Mouse (Mus musculus) layer of hippocampus, postnatal 14 days (tissue): Measurements from ENCODE around the gene Rnf220. TPM values are rescaled to one million over a fixed set of nuclear protein-coding genes. Genes with fewer than 3 reads are reported as not detected.
"Not testable (repeated sequence)": the region's sequence is repeated elsewhere in the genome, so short reads cannot be mapped to it uniquely, and the experiment has no call there.

Source experiments
- DNase-seq, 2 experiments: peaks; one replicate each; pipeline ENCODE4 v3.0.0; 2021 to 2022; ENCODE audit warnings: low spot score in 2 of 2, mixed read lengths in 1 of 2
- total RNA-seq, 2 experiments: library from RNA; stranded (reverse); gene quantifications; 2 replicates each; pipeline ENCODE4 v1.2.3; 2021

Rnf220 gene
- total RNA-seq, 2 experiments from 2014 or later: 140 to 146 TPM

- peak in 1 of 2 experiments; percentile 38 for DNase-seq
Observed at GRCm38 (mm10) chr4:117278381-117279252, 218.2 kb downstream of the Rnf220 start.

GRCm38 (mm10) chr4:117277687-117278086 is 219.2 kb downstream of the Rnf220 start:
- no peak for DNase-seq

GRCm38 (mm10) chr4:117277021-117277420 is 219.8 kb downstream of the Rnf220 start:
- peak in 1 of 2 experiments; percentile 39 for DNase-seq

DNA sequence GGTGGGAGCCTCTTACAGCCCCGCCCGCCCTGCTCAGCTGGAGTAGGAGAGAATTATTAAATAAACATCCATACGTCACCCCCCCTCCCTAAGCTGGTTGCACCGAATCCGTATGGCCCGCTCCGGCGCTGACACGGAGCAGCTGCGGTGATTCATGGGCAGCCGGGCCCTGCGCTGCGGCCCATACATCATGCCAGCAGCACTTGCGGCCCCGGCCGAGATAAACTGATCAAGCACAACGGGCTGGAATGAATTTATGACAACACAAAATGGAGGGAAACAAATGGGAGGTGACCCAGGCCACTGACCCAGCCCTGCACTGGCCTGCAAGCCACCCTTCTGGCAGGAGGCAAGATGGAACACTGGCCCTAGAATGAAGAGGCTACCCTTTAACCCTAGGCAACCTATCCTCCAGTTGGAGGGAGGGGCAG is 220.6 kb downstream of the Rnf220 start:
- DNase-seq: no peak

GRCm38 (mm10) chr4:117274720-117275119 is 222.1 kb downstream of the Rnf220 start:
- no peak for DNase-seq

- DNase-seq: no peak
Observed at GRCm38 (mm10) chr4:117272459-117272858, 224.4 kb downstream of the Rnf220 start.

GRCm38 (mm10) chr4:117270278-117270677 is 226.6 kb downstream of the Rnf220 start:
- DNase-seq: peak; percentile 72 to 81

DNA sequence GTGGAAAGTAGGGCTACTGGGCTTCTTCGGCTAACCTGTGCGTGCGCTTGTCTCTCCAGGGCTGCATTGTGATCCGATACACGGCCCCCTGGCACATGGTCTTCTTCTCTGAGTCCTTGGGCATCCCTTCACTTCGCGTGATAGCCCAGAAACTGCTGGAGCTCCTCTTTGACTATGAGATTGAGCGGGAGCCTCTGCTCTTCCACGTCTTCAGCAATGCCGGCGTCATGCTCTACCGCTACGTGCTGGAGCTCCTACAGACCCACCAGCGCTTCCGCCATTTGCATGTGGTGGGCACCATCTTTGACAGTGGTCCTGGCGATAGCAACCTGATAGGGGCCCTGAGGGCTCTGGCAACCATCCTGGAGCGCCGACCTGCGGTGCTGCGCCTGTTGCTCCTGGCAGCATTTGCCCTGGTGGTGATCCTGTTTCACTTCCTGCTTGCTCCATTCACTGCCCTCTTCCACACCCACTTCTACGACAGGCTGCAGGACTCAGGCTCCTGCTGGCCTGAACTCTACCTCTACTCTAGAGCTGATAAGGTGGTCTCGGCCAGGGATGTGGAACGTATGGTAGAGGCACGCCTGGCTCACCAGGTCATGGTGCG is 228.9 kb downstream of the Rnf220 start:
- DNase-seq: no peak

GRCm38 (mm10) chr4:117267284-117267683 is 229.6 kb downstream of the Rnf220 start:
- DNase-seq: peak; percentile 73 to 88

DNA sequence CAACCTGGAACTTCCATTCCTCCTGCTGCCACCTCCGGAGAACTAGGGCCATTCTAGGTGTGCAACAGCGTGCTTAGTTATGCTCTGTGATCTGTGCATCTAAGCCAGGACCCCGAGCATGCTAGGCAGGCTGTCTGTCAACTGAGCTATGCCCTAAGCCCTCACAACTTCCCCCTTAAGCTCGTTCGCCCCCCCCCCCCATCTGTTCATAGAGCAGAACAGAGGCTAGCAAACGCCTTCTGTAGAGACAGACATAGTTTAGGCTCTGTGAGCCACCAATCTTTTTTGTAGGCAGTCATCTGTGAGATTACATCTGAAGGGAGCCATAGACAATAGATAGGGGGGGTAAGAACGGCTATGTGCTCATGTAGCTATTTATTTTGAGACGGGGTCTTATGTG is 233.9 kb downstream of the Rnf220 start:
- no peak for DNase-seq

DNA sequence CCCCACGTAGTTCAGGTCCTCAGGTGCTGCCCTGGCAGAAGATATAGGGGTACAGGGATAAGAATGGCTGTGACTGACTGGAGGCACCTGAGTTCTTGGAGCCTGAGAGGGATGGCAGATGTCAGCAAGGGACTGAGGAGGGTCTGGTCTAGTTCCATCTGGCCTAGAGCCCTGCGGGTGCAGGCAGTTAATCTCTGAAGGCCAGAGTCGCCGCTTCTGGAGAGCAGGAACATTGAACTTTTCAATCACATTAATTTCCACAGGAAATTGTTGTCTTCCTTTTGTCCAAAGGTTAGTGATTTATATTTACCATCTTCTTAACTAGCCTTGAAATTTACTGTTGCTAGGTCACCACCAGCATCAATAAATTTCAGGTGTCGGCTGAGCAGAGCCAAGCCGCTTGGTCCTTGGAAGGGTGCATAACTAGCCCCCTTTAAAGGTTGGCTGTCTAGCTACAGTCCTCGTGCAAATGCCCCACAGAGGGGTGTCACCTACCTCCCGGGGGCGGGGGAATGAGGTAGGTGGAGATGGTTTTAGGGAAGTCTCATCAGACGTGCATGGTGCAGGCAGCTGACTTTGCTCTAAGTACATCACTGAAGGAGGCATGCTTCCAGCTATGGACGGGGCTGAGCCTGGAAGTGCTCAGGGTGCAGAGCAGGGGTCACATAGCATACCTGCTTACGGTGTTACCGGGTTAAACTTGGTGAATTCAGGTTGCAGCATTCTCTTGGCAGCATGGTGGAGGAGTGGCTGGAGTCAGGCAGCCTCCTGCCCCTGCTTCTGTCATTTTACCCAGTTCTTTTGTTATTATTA is 234.5 kb downstream of the Rnf220 start:
- DNase-seq: no peak

DNA sequence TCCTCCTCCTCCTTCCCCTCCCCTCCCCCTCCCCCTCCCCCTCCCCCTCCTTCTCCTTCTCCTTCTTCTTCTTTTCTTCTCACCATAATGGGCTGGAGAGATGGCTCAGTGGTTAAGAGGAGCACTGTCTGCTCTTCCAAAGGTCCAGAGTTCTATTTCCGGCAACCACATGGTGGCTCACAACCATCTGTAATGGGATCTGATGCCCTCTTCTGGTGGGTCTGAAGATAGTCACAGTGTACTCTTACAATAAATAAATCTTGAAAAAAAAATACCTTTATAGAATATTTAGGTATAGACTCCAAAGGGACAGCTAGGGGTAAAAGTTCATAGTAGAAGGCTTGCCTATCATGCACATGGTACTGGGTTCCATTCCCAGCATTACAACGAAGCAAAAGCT is 235.6 kb downstream of the Rnf220 start:
- no peak for DNase-seq

- DNase-seq: not testable (repeated sequence)
Observed at GRCm38 (mm10) chr4:117259909-117260308, 236.9 kb downstream of the Rnf220 start.

- DNase-seq: no peak
Observed at GRCm38 (mm10) chr4:117254672-117255071, 242.2 kb downstream of the Rnf220 start.

DNA sequence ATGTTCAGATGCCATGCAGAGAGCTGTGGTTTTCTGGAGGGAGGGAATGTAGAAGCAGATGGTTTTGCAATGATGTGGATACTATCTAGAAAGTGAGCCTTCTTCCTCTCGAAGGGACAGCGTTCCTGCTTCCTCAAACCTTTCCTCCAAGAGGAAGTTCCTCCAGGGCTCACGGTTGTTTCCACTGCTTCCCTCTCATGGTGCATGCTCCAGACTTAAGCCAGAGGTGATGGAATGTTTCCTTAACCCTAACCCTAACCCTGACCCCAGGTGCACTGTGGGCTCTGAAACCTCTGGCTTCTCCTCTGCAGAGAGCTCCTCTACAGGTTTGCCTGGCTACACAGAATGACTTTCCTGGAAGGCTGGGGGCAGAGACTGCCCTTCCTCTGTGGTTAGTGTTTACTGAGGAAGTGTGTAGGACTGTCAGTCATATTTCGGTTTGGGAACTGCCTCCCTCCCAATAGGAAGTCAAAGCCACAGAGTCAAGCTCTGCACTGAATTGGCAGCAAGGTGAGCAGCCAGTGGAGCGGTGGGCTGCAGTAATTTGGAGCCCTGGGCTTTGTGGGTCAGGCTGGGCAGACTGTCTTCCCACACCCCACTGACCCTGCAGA is 242.7 kb downstream of the Rnf220 start:
- no peak for DNase-seq

- DNase-seq: no peak
Observed at GRCm38 (mm10) chr4:117253218-117254016, 243.4 kb downstream of the Rnf220 start.

GRCm38 (mm10) chr4:117252755-117253154 is 244.1 kb downstream of the Rnf220 start:
- no peak for DNase-seq

DNA sequence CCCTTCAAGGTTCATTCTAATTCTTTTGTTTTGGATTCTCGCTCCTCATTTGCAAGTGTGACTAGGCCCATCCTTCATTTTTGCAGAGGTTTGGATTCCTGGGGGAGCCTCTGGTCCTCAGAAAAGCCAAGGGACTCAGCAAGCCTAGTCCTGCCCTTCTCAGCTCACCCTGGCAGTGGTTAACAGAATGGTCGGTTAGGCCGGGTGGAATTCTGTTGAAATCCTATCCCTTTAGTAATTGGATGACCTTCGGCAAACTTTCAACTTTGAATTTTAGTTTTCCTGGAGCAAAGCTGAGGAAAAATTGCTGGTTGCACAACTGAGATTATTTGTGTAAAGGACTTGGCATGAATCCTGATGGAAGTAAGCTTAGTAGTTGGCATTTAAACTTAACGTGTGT is 244.5 kb downstream of the Rnf220 start:
- DNase-seq: no peak

- peak; percentile 68 to 72 for DNase-seq
Observed at GRCm38 (mm10) chr4:117251801-117252316, 245.0 kb downstream of the Rnf220 start, which contains the start of the genes Tmem53 and Armh1. Tmem53 (plus strand) TSS chr4:117251951. Armh1 (minus strand) TSS chr4:117252125.

- DNase-seq: no peak
Observed at GRCm38 (mm10) chr4:117250982-117251381, 245.9 kb downstream of the Rnf220 start.
